Mouse (Mus musculus) forebrain, embryonic 10.5 days (tissue): ENCODE measurements around the gene BC049352. TPM values are rescaled to one million over a fixed set of nuclear protein-coding genes. Genes with fewer than 3 reads are reported as not detected.

Source experiments
- DNase-seq: peaks from one replicate; pipeline ENCODE4 v3.0.0-alpha.2; 2017; ENCODE audit warnings: low spot score; ENCODE audit errors: extremely low spot score
- H3K27ac ChIP-seq: fragments of 300-500 bp; sonication (generic); 2 replicates; pipeline ENCODE4 v1.5.1; 2016; ENCODE audit warnings: mild to moderate bottlenecking
- H3K27me3 ChIP-seq: fragments of 300-500 bp; sonication (generic); 2 replicates; pipeline ENCODE4 v1.6.1; 2016; ENCODE audit warnings: mild to moderate bottlenecking; ENCODE audit not compliant: poor library complexity, severe bottlenecking
- H3K36me3 ChIP-seq: fragments of 300-500 bp; sonication (generic); replicated peaks from 2 replicates; pipeline ENCODE4 v1.6.1; 2016; ENCODE audit warnings: mild to moderate bottlenecking, moderate library complexity
- H3K4me1 ChIP-seq: fragments of 300-500 bp; sonication (generic); 2 replicates; pipeline ENCODE4 v1.6.1; 2016
- H3K4me3 ChIP-seq: fragments of 300-500 bp; sonication (generic); 2 replicates; pipeline ENCODE4 v1.5.1; 2016; ENCODE audit warnings: mild to moderate bottlenecking, moderate library complexity
- H3K9me3 ChIP-seq: fragments of 300-500 bp; sonication (generic); 2 replicates; pipeline ENCODE4 v1.6.1; 2016; ENCODE audit warnings: mild to moderate bottlenecking, moderate library complexity
- WGBS: fragments of 180-500 bp; shearing (Covaris S2); methylation state at CpG from one replicate; pipeline ENCODE4 v1.1.7; 2016; 5-methylcytosine and 5-hydroxymethylcytosine counted together
- microRNA-seq: library from miRNA; unstranded; fragments of <30 nt; microRNA quantifications from one replicate; pipeline ENCODE4, GENCODE M21; 2017
- polyA plus RNA-seq: library from polyadenylated mRNA; unstranded; fragments of >200 nt; fragmentation: Nextera tagmentation; extraction: Ambion mirVana; gene quantifications from 2 replicates; pipeline ENCODE4 v1.2.1, GENCODE M21; 2016

The BC049352 gene
- polyA plus RNA-seq, 1 experiment from 2014 or later = not detected

GRCm38 (mm10) chr9:45294210-45295011 is 112.6 kb downstream of the BC049352 start:
- no peak for DNase-seq
- H3K27ac ChIP-seq = no peak overlapping the region
- no peak overlapping the region for H3K4me3 ChIP-seq
- WGBS = 64% methylated on average over 10 of the region's 10 CpGs
- H3K4me1 ChIP-seq = no peaks in the 10 kb centered on the region
- 0 out of 2 replicates have a peak, but pooled peaks cover 6% of the 10 kb centered on the region for H3K27me3 ChIP-seq
- H3K36me3 ChIP-seq = no peaks in the 10 kb centered on the region
- no peaks in the 10 kb centered on the region for H3K9me3 ChIP-seq

DNA sequence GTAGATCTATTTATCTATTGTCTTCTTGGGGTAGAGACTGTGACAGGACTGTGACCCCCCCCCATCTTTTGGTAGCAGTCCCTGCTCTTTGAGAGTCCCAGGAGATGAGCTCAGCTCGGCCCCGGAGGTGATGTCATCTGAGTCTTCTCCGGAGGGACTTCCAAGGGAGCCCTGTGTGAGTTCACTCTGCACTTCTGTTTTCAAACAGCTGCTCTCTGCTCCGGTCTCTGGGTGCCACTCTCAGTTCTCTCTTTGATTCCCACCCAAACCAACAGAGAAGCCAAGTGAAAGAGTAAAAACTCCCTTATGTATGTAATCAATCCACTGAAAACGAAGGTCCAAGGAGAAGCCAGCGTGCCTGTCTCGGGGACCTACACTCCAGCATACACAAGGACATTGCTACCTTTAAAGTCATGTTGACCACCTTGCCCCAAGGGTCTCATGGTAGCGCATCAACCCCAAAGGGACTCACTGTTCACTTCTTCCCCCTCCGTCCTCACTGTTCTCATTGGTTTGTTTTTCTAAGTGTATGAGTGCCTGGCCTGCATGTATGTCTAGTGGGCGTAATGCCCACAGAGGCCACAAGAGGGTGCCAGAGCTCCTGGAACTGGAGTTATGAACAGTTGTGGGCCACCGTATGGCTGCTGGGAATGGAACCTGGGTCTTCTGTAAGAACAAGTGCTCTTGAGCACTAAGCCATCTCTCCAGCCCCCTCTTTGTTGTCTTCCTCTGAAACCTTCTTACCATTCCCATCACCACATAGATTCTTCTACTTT is 117.6 kb downstream of the BC049352 start:
- no peaks in the 10 kb centered on the region for H3K36me3 ChIP-seq
- 0 out of 2 replicates have a peak, but pooled peaks cover 6% of the 10 kb centered on the region for H3K27me3 ChIP-seq
- H3K4me3 ChIP-seq = no peak overlapping the region
- DNase-seq = peak; percentile 46
- 0 out of 2 replicates have a peak, but pooled peaks cover 4% of the 10 kb centered on the region for H3K9me3 ChIP-seq
- 79% methylated on average over 11 of the region's 11 CpGs for WGBS
- H3K27ac ChIP-seq = no peak overlapping the region
- H3K4me1 ChIP-seq = peaks cover 7% of the 10 kb centered on the region

Small RNA genes within 50 kb of the gene (microRNA-seq; reads per million reads assigned to microRNA genes)
- gene Mir7086 = not detected

Other genes with a start within 250 kb of the BC049352 start
- 23.8 and 24.8 TPM in 2 replicates for gene Ube4a, start 216.4 kb upstream of the BC049352 start, polyA plus RNA-seq
- not detected in 2 replicates for gene Cd3g, start 201.6 kb upstream of the BC049352 start, polyA plus RNA-seq
- not detected in 2 replicates for gene Cd3d, start 200.2 kb upstream of the BC049352 start, polyA plus RNA-seq
- not detected in 2 replicates for gene Cd3e, start 172.4 kb upstream of the BC049352 start, polyA plus RNA-seq
- 3.2 and 3.5 TPM in 2 replicates for gene Mpzl2, start 142.2 kb upstream of the BC049352 start, polyA plus RNA-seq
- 2.3 and 2.7 TPM in 2 replicates for gene Mpzl3, start 126.8 kb upstream of the BC049352 start, polyA plus RNA-seq
- 0.52 and 0.54 TPM in 2 replicates for gene Jaml, start 102.8 kb upstream of the BC049352 start, polyA plus RNA-seq
- gene Scn2b, start 64.2 kb upstream of the BC049352 start, polyA plus RNA-seq = 3.6 and 4.5 TPM in 2 replicates
- gene Scn4b, start 43.6 kb upstream of the BC049352 start, polyA plus RNA-seq = 0.25 and 0.41 TPM in 2 replicates
- gene Tmprss4, start 22.1 kb downstream of the BC049352 start, polyA plus RNA-seq = 0.19 TPM in 1 of 2 replicates, not detected in the other
- 0.42 and 0.50 TPM in 2 replicates for gene Il10ra, start 87.1 kb downstream of the BC049352 start, polyA plus RNA-seq
- 0.12 TPM in 1 of 2 replicates, not detected in the other for gene Tmprss13, start 137.1 kb downstream of the BC049352 start, polyA plus RNA-seq
- gene Fxyd6, start 188.2 kb downstream of the BC049352 start, polyA plus RNA-seq = 159 and 161 TPM in 2 replicates
- 0.55 and 1.2 TPM in 2 replicates for gene Fxyd2, start 217.7 kb downstream of the BC049352 start, polyA plus RNA-seq
- 0.28 and 0.79 TPM in 2 replicates for gene Dscaml1, start 244.6 kb downstream of the BC049352 start, polyA plus RNA-seq